Mouse (Mus musculus): ENCODE measurements around the gene Atp2c2. TPM values are rescaled to one million over a fixed set of nuclear protein-coding genes. Genes with fewer than 3 reads are reported as not detected.

Atp2c2 gene
- polyA plus RNA-seq, 1 experiment: 2.3 TPM

DNA sequence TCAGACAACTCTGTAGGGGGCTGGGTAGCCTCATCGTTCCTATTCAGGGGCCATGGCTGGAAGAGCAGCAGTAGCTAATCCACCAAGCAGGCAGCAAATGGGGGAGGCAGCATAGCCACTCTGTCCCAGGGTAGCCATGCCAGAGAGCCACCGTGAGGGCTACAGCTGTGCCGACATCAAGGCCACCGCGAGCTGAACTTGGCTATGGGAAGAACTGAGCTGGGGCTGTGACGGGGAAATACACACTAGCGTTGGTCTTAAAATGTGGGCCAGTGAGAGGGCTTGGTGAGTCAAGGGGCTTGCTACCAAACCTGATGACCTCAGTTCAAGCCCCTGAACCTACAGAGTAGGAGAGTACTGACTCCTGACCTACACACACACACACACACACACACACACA lies 84.9 kb downstream of the Atp2c2 start:
- no peak for DNase-seq (ENCODE audit: low spot score)

DNA sequence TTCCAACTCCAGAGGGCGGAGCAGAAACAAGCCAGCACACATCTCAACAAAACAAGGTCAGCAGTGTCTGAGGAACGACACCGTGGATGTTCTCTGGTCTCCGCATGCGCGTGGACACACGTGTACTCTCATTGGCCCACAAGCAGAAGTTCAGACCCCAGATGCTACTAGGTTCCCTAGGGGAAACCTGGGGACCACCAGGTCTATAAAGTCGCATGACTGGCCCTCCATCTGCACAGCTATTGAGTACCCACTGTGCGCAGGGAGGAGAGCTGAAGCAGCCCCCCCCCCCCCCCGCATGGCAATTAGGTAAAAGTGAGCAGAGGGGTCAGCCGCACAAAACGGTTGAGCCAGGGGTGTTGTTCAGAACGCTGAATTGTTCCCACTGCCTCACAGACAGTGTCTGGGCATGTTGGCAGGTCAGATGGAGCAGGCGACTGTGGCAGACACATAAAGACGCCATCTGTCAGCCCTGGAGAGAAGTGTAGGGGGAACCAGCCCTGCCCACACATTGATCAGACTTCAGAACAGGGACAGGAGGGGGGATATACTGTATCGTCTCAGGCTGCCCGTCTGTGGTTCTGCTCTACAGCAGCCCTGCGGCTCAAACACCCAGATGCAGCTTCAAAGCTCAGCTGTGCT lies 86.1 kb downstream of the Atp2c2 start:
- no peak for DNase-seq (ENCODE audit: low spot score)

DNA sequence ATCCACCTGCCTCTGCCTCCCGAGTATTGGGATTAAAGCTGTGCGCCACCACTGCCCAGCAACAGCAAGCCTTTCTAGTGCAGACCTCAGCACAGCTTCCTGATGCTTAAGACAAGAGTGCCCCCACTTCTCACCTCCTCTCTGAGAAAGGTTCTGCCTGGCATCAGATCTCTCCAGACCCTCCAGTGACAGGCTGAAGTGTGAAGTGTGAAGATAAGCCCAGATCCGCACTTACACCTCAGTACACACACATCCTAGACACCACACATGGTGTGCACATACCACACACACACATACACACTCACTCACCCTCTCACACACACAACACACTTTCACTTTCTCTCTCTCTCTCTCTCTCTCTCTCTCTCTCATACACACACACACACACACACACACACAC lies 87.1 kb downstream of the Atp2c2 start:
- no peak for DNase-seq (ENCODE audit: low spot score)

GRCm38 (mm10) chr8:119787341-119787740 lies 87.5 kb downstream of the Atp2c2 start:
- DNase-seq (ENCODE audit: low spot score): no peak

DNA sequence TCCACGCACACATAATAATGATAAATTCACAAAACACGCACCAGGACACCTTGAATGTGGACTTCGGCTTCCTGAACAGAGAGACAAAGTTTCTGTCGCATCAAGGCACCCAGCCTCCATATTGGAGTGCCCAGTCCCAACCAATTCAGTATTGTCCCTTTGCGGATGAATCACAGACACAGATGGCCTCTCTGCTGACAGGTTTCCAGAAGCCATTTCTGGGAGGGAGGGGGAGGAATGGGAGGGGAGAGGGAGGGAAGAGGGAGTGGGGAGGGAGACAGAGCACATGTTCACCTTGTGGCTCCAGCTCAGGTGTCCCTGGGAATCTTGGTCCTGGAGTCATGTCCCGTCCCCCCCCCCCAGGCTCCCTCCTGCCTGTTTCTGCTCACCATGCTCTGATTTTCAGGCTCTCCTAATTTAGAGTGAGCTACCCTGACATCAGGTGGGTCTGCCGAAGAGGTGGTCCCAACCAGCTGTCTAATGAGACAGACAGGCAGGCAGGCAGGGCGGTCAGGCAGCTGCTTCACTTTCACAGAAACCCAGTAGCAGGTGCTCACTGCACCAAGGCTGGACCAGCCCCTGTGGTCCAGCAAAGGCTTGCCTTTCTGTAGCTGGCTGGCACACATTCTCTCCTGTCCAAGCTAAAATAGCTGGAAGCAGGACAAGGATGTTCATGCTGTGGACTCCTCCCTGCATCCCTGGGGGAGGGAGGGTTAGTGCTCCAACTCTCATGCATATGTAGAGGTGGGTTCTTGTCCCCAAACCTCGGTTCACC lies 89.0 kb downstream of the Atp2c2 start:
- no peak for DNase-seq (ENCODE audit: low spot score)

DNA sequence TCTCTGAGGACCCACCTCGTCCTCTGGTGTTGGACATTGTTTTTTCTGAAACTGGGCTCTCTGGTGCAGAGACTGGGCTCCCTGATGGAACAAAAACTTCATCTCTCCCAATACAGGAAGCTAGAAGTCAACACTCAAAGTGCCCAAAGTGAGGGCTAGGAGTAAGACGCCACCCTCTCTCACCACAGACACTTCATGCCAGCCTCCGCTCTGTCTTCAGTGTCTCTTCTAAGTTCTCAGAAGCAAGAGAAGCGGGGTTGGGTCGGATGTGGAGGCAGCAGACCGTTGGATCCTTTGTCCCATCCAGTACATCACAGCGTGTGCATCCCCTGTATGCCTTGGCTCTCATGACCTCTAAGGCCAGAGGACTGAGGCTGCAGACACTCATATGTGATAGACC lies 89.8 kb downstream of the Atp2c2 start:
- no peak for DNase-seq (ENCODE audit: low spot score)

DNA sequence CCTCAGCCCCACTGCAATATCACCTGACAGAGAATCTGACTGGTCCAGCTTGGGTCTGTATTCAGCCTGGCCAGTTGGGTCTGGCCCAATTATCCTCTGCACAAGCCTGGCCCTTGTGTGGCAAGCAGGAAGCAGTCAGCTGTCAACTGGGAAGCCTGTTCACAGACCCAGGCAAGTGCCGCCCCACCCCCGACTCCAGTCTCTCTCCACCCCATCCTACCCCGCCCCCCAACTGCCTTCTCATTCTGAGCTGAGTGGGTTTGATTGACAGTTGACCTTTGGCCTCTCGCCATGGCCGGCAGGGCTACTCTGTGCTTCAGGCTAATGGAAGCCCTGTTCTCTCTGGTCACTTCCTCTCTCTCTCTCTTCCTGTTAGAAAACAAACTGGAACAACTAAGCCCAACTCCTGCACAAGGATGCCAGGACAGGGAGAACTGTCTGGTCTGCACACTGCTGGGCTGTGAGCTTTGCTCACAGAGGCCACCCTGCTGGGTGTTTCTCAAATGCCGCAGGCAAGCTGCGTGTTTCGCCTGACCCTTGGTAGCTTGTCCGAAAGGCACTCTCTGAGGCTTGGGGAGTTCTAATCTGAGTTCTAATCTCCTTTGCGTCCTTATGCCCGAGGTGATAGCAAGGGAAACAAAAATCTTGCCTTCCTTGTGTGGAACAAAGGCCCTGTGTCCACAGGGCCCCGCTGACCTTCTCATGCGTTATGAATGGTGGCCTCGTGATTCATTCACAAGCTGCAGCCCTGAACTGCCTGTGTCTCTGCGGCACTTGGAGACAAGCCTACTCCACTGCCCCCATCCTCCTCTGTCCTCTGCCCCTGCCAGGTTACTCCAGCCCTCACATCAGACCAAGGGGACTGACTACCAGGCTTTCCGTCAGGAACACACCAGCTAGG lies 92.2 kb downstream of the Atp2c2 start:
- DNase-seq (ENCODE audit: low spot score): no peak

DNA sequence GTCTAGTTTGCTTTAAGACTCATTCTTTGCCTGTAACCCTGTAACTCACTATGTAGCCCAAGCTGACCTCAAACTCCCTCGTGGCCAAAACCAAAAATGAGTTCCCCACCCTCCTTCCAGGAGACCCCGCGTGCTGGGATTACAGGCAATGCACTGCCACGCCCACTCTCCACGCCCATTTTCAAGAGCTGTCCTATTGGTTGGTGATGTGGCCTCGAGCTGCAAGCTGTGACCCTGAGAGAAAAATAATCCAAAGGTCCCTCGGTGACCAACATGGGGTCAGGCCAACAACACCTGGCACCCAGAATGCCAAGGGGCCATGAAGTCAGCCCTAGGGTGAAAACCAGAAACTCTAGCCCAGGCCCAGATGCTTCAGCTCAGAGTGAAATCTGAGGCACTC lies 94.9 kb downstream of the Atp2c2 start:
- no peak for DNase-seq (ENCODE audit: low spot score)

GRCm38 (mm10) chr8:119795651-119796050 lies 95.8 kb downstream of the Atp2c2 start:
- no peak for DNase-seq (ENCODE audit: low spot score)

- no peak for DNase-seq (ENCODE audit: low spot score)
These were observed 98.6 kb downstream of the Atp2c2 start for GRCm38 (mm10) chr8:119798170-119798964.

DNA sequence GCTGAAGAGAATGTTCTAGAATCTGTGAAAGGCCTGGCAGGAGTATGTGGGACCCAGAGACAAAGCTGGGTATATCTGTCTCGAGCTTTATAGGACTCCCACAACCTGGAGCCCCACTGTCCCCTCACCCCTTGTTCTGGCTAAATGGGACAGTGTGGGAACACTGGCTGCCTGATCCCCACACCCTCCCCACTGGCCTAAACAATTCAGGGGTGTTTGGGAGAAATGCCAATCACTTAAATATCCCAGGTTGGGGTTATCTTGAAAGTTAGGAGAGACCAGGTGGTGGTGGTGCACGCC lies 99.1 kb downstream of the Atp2c2 start:
- DNase-seq (ENCODE audit: low spot score): no peak

DNA sequence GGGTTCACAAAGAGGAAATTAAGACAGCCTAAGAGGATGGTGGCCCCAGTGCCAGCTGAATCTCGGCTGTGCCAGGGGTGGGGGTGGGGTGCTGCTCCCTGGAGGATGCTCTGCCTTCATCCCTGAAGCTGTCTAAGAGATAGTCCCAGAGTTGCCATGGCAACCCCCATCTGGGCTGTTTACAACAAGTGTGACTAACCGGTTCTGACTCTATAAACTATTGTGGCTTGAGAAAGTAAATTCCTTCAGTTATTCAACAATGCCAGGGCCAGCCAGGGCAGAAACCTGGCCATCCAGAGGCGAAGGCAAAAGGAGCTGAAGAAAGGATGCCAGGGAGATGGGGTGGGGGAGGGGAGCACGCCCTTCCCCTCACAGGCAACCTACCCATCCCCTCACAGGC lies 101.4 kb downstream of the Atp2c2 start:
- no peak for DNase-seq (ENCODE audit: low spot score)

- no peak for DNase-seq (ENCODE audit: low spot score)
These were observed 102.8 kb downstream of the Atp2c2 start for GRCm38 (mm10) chr8:119802592-119802991.

DNA sequence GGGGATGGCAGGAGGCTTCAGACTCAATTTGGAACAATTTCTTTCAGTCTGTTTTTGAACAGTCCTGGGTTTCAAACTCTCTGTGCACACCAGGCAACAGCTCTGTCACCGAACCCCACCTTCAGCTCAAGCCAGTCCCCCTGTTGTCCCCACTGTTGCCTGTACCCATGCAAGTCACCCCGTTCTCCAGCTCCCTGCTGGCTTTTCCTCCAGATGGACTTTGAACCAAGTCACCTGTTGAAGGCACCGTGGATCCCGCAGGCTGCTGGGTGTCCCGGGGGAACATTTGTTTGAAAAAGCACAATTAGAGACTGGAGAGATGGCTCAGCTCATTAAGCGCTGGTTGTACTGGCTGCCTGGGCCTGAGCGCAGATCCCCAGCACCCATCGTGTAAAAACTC lies 105.5 kb downstream of the Atp2c2 start:
- DNase-seq (ENCODE audit: low spot score): no peak

DNA sequence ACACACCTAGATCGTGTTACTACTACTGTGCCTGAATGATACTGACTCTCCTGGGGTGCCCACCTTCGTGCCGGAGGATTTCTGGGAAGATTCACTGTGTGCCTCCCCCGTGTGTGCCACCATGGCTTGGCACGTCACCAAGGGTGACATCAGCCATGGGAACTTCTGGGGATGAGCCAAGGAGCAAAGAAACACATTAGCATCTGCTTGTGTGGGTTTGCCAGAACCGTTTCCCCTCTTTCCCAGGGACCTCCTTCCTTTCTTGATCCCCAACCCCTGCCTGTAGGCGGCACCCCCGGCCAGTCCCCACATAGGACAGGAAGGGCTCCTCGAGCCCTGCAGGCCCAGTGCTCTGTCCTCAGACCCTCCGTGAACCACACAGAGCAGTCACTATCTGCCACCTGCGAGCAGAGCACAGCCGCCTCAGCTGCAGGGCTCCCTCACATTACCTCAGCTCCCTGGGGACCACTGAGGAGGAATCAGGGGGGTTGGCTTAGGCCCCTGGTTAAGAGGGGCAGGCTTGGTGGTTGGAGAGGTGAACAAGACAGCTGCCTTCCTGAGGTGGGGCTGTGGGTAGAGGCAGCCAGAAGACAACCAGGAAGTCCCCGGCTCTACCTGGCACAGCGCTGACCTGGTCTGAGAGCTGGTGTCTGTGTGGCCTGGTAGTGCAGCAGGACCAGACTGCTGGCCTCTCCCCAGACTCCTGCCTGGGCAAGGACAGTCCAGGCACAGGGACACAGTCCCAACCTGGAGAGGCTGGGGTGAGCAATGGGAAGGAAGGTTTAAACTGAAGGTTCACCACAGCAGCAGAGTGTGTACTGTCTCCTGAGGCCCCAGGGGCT lies 106.8 kb downstream of the Atp2c2 start:
- no peak for DNase-seq (ENCODE audit: low spot score)

Other genes starting within 250 kb of the Atp2c2 start
- gene Slc38a8, start 198.3 kb upstream of the Atp2c2 start, polyA plus RNA-seq (2012; rRNA removed): 0.04 and 0.08 TPM in 2 replicates
- gene Mbtps1, start 141.3 kb upstream of the Atp2c2 start, polyA plus RNA-seq (2012; rRNA removed): 90.6 and 92.1 TPM in 2 replicates
- gene Hsdl1, start 124.8 kb upstream of the Atp2c2 start, polyA plus RNA-seq (2012; rRNA removed): 16.4 and 23.2 TPM in 2 replicates
- 0.07 TPM in 2 replicates for gene Dnaaf1, start 124.8 kb upstream of the Atp2c2 start, polyA plus RNA-seq (2012; rRNA removed)
- gene Taf1c, start 94.8 kb upstream of the Atp2c2 start, polyA plus RNA-seq (2012; rRNA removed): 11.1 and 14.5 TPM in 2 replicates
- not detected in 2 replicates for gene Adad2, start 87.3 kb upstream of the Atp2c2 start, polyA plus RNA-seq (2012; rRNA removed)
- 3.5 and 6.6 TPM in 2 replicates for gene Kcng4, start 64.3 kb upstream of the Atp2c2 start, polyA plus RNA-seq (2012; rRNA removed)
- 147 and 168 TPM in 2 replicates for gene Wfdc1, start 33.6 kb upstream of the Atp2c2 start, polyA plus RNA-seq (2012; rRNA removed)
- 16.0 and 16.4 TPM in 2 replicates for gene Tldc1, start 78.4 kb downstream of the Atp2c2 start, polyA plus RNA-seq (2012; rRNA removed)
- 88.9 and 123 TPM in 2 replicates for gene Cotl1, start 140.5 kb downstream of the Atp2c2 start, polyA plus RNA-seq (2012; rRNA removed)
- 10.6 and 11.6 TPM in 2 replicates for gene Klhl36, start 162.3 kb downstream of the Atp2c2 start, polyA plus RNA-seq (2012; rRNA removed)
- 56.0 and 86.9 TPM in 2 replicates for gene Usp10, start 210.4 kb downstream of the Atp2c2 start, polyA plus RNA-seq (2012; rRNA removed)
- gene Gm20388, start 210.8 kb downstream of the Atp2c2 start, polyA plus RNA-seq (2012; rRNA removed): 47.8 and 50.2 TPM in 2 replicates